Comparison of ENCODE assay signal across 8 mouse cellular contexts in the genomic region with DNA sequence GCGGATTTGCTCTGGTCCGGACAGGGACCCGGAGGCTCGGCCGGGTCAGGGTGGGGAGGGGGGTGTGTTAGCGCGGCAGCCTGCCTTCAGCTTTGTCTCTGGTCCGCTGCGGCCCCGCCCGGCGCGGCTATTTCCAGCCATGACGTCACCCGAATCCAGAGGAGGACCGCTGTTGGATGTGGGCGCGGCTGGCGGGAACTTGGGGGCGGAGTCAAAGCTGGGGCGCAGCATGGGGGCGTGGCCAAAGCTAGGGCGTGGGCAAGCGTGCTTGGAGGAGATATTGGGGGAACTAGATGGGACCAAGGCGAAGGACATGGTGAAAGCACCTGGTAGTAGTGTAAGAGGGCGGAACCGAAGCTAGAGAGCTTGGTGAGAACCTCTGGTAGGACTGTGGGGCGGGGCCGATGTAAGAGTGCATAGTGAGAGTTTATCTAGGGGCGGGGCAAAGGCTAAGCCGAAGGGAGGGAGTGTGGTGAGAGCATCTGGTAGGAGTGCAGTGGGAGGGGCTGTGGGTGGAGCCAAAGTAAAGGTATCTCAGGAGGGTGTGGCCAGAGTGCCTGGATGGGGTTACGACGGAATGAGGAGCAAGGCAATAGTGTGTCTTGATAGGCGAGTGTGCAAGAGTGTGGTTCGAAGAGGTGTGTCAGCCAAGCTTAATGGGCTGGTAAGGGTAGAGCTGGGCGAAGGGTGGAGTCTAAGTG. TPM values are rescaled to one million over a fixed set of nuclear protein-coding genes. Genes with fewer than 3 reads are reported as not detected.
A peak's percentile ranks its signal among the peaks of the same experiment; 100 is the strongest.
DNase-seq lines count a peak whose midpoint lies in the region; ATAC-seq lines count a peak whose summit lies in the region.

No protein-coding gene starts in this region.

- peak; percentile 94 for DNase-seq in CD4-positive helper T cell, adult 2 months (ENCODE audit: low read depth, low spot score)
- peak; percentile 65 for DNase-seq in brain, embryonic 18.5 days (ENCODE audit: low read depth, low spot score)
- DNase-seq in kidney, postnatal 10 days = peak; percentile 99
- DNase-seq in natural killer cell, adult 2 months (ENCODE audit: low spot score in 2 of 2) = peak; percentile 93 to 95

- H3K4me2 ChIP-seq in heart, embryonic 13.5 days = peak overlapping the region; percentile 73
- H3K4me2 ChIP-seq in liver, embryonic 12.5 days = peak overlapping the region; percentile 88
- peak overlapping the region; percentile 69 for H3K4me2 ChIP-seq in stomach, embryonic 15.5 days

- WGBS in heart, embryonic 13.5 days = 1% methylated on average over 36 of the region's 36 CpGs
- 1% methylated on average over 36 of the region's 36 CpGs for WGBS in liver, embryonic 12.5 days (ENCODE audit: insufficient replicate concordance)
- 1% methylated on average over 36 of the region's 36 CpGs for WGBS in stomach, embryonic 15.5 days

- peaks cover 36% of the 10 kb centered on the region for H3K36me3 ChIP-seq in heart, embryonic 13.5 days
- peaks cover 36% of the 10 kb centered on the region for H3K36me3 ChIP-seq in liver, embryonic 12.5 days
- H3K36me3 ChIP-seq in stomach, embryonic 15.5 days = peaks cover 18% of the 10 kb centered on the region; the same call in 1 of the 2 replicates

- peaks cover 67% of the 10 kb centered on the region for H3K4me1 ChIP-seq in heart, embryonic 13.5 days
- H3K4me1 ChIP-seq in liver, embryonic 12.5 days = peaks cover 89% of the 10 kb centered on the region
- H3K4me1 ChIP-seq in stomach, embryonic 15.5 days = peaks cover 18% of the 10 kb centered on the region

- no peaks in the 10 kb centered on the region for H3K9me3 ChIP-seq in heart, embryonic 13.5 days
- no peaks in the 10 kb centered on the region for H3K9me3 ChIP-seq in liver, embryonic 12.5 days (replicated peaks)
- no peaks in the 10 kb centered on the region for H3K9me3 ChIP-seq in stomach, embryonic 15.5 days

- H3K9ac ChIP-seq in heart, embryonic 13.5 days = peak overlapping the region; percentile 99
- H3K9ac ChIP-seq in liver, embryonic 12.5 days = peak overlapping the region; percentile 96
- peak overlapping the region; percentile 94 for H3K9ac ChIP-seq in stomach, embryonic 15.5 days

- no peaks in the 10 kb centered on the region for H3K27me3 ChIP-seq in heart, embryonic 13.5 days (replicated peaks)
- no peaks in the 10 kb centered on the region for H3K27me3 ChIP-seq in liver, embryonic 12.5 days (replicated peaks)
- H3K27me3 ChIP-seq in stomach, embryonic 15.5 days (replicated peaks) = no peaks in the 10 kb centered on the region

- H3K4me3 ChIP-seq in heart, embryonic 13.5 days = peak overlapping the region; percentile 97
- H3K4me3 ChIP-seq in liver, embryonic 12.5 days = peak overlapping the region; percentile 91
- peak overlapping the region; percentile 93 for H3K4me3 ChIP-seq in stomach, embryonic 15.5 days (replicated peaks)

- H3K27ac ChIP-seq in heart, embryonic 13.5 days (replicated peaks) = peak overlapping the region; percentile 99
- H3K27ac ChIP-seq in liver, embryonic 12.5 days = peak overlapping the region; percentile 99
- H3K27ac ChIP-seq in stomach, embryonic 15.5 days = peak overlapping the region; percentile 98

- peak; percentile 83 for ATAC-seq in erythroid progenitor cell, adult 5-6 weeks (replicated peaks; ENCODE audit: low FRiP score, poor library complexity, severe bottlenecking)
- ATAC-seq in heart, embryonic 13.5 days (ENCODE audit: extremely low read depth, insufficient number of reproducible peaks, low FRiP score, low TSS enrichment) = peak; percentile 78
- peak; percentile 90 for ATAC-seq in liver, embryonic 12.5 days
- peak; percentile 79 for ATAC-seq in stomach, embryonic 15.5 days (ENCODE audit: insufficient read depth, low FRiP score, low read depth)

RNA-seq across cellular contexts. Expression of gene Klf11, which starts 0.7 kb away (rescaled TPM):
- total RNA-seq in erythroid progenitor cell, adult 5-6 weeks (2015; ENCODE audit: low replicate concordance) = 30.6 and 40.0 TPM in 2 replicates
- 46.6 and 52.6 TPM in 2 replicates for total RNA-seq in erythroid progenitor cell, adult 5-6 weeks (2017; ENCODE audit: low replicate concordance)
- polyA plus RNA-seq in heart, embryonic 13.5 days (2015; fragmentation: Nextera tagmentation; extraction: Ambion mirVana) = 16.8 and 17.5 TPM in 2 replicates
- polyA plus RNA-seq in liver, embryonic 12.5 days (2016; fragmentation: Nextera tagmentation; extraction: Ambion mirVana) = 9.2 and 10.6 TPM in 2 replicates
- 11.2 and 12.0 TPM in 2 replicates for polyA plus RNA-seq in stomach, embryonic 15.5 days (2015; fragmentation: Nextera tagmentation; extraction: Ambion mirVana)

RNA-seq across cellular contexts. Expression of gene Cys1, which starts 29.8 kb away (rescaled TPM):
- total RNA-seq in erythroid progenitor cell, adult 5-6 weeks (2015; ENCODE audit: low replicate concordance) = not detected in 2 replicates
- 0.39 TPM in 1 of 2 replicates, not detected in the other for total RNA-seq in erythroid progenitor cell, adult 5-6 weeks (2017; ENCODE audit: low replicate concordance)
- 0.56 and 1.2 TPM in 2 replicates for polyA plus RNA-seq in heart, embryonic 13.5 days (2015; fragmentation: Nextera tagmentation; extraction: Ambion mirVana)
- 0.56 and 1.0 TPM in 2 replicates for polyA plus RNA-seq in liver, embryonic 12.5 days (2016; fragmentation: Nextera tagmentation; extraction: Ambion mirVana)
- 2.4 and 3.0 TPM in 2 replicates for polyA plus RNA-seq in stomach, embryonic 15.5 days (2015; fragmentation: Nextera tagmentation; extraction: Ambion mirVana)

RNA-seq across cellular contexts. Expression of gene Rrm2, which starts 56.2 kb away (rescaled TPM):
- 647 and 687 TPM in 2 replicates for total RNA-seq in erythroid progenitor cell, adult 5-6 weeks (2015; ENCODE audit: low replicate concordance)
- 662 and 846 TPM in 2 replicates for total RNA-seq in erythroid progenitor cell, adult 5-6 weeks (2017; ENCODE audit: low replicate concordance)
- polyA plus RNA-seq in heart, embryonic 13.5 days (2015; fragmentation: Nextera tagmentation; extraction: Ambion mirVana) = 248 and 263 TPM in 2 replicates
- 531 and 552 TPM in 2 replicates for polyA plus RNA-seq in liver, embryonic 12.5 days (2016; fragmentation: Nextera tagmentation; extraction: Ambion mirVana)
- 172 and 175 TPM in 2 replicates for polyA plus RNA-seq in stomach, embryonic 15.5 days (2015; fragmentation: Nextera tagmentation; extraction: Ambion mirVana)

Comparison
In these comparisons a context has a peak if more than half of its experiments do, and no peak if none do; other contexts are left out.
1. Peak in every context shown above with its lines: DNase-seq, ATAC-seq, H3K4me3 ChIP-seq and H3K27ac ChIP-seq.